Mouse (Mus musculus): Measurements from ENCODE around the gene Tmbim1.

Tmbim1 gene

GRCm38 (mm10) chr1:74277883-74278537 is 27.4 kb downstream of the Tmbim1 start:
- peak; percentile 78 for DNase-seq

- no peak for DNase-seq
Measured at GRCm38 (mm10) chr1:74277041-74277440, 28.4 kb downstream of the Tmbim1 start.

- no peak for DNase-seq
Measured at GRCm38 (mm10) chr1:74275015-74275414, 30.4 kb downstream of the Tmbim1 start.

- no peak for DNase-seq
Measured at GRCm38 (mm10) chr1:74271659-74272058, 33.8 kb downstream of the Tmbim1 start.

GRCm38 (mm10) chr1:74268750-74269149 is 36.7 kb downstream of the Tmbim1 start:
- no peak for DNase-seq

GRCm38 (mm10) chr1:74262510-74262909 is 42.9 kb downstream of the Tmbim1 start:
- no peak for DNase-seq

GRCm38 (mm10) chr1:74256782-74257181 is 48.6 kb downstream of the Tmbim1 start:
- no peak for DNase-seq

- no peak for DNase-seq
Measured at GRCm38 (mm10) chr1:74255704-74256345, 49.6 kb downstream of the Tmbim1 start.

- no peak for DNase-seq
Measured at GRCm38 (mm10) chr1:74250096-74250495, 55.3 kb downstream of the Tmbim1 start.

GRCm38 (mm10) chr1:74249331-74249980 is 56.0 kb downstream of the Tmbim1 start:
- peak; percentile 67 for DNase-seq

- peak; percentile 64 for DNase-seq
Measured at GRCm38 (mm10) chr1:74248799-74249198, 56.6 kb downstream of the Tmbim1 start.

- no peak for DNase-seq
Measured at GRCm38 (mm10) chr1:74245525-74245924, 59.9 kb downstream of the Tmbim1 start.

GRCm38 (mm10) chr1:74240832-74241231 is 64.6 kb downstream of the Tmbim1 start:
- no peak for DNase-seq

- peak; percentile 14 for DNase-seq
Measured at GRCm38 (mm10) chr1:74240311-74240710, 65.1 kb downstream of the Tmbim1 start.

- DNase-seq, result peak; percentile 21
Measured at GRCm38 (mm10) chr1:74239618-74240017, 65.8 kb downstream of the Tmbim1 start.

- DNase-seq, result no peak
Measured at GRCm38 (mm10) chr1:74239162-74239561, 66.3 kb downstream of the Tmbim1 start.
